Mouse (Mus musculus) limb, embryonic 15.5 days (tissue): Measurements from ENCODE around the gene Myh9. TPM values are rescaled to one million over a fixed set of nuclear protein-coding genes. Genes with fewer than 3 reads are reported as not detected.
"Not testable (repeated sequence)": the region's sequence is repeated elsewhere in the genome, so short reads cannot be mapped to it uniquely, and the experiment has no call there.

Experiments used
- ATAC-seq: fragments of 200-750 bp; cut with Nextera tagmentation; 2 replicates; pipeline ENCODE4 v1.8.0; 2017; ENCODE audit warnings: low read depth, moderate TSS enrichment; ENCODE audit not compliant: insufficient number of reproducible peaks, low FRiP score, low TSS enrichment
- H3K27ac ChIP-seq: fragments of 300-500 bp; sonication (generic); 2 replicates; pipeline ENCODE4 v1.5.1; 2015; ENCODE audit warnings: moderate library complexity, mild to moderate bottlenecking, inconsistent platforms
- H3K27me3 ChIP-seq: fragments of 300-500 bp; sonication (generic); 2 replicates; pipeline ENCODE4 v1.6.1; 2015; ENCODE audit warnings: inconsistent platforms
- H3K36me3 ChIP-seq: fragments of 300-500 bp; sonication (generic); 2 replicates; pipeline ENCODE4 v1.6.1; 2015; ENCODE audit warnings: inconsistent platforms
- H3K4me1 ChIP-seq: fragments of 300-500 bp; sonication (generic); 2 replicates; pipeline ENCODE4 v1.6.1; 2015; ENCODE audit warnings: inconsistent platforms
- H3K4me2 ChIP-seq: fragments of 300-500 bp; sonication (generic); 2 replicates; pipeline ENCODE4 v1.6.1; 2015; ENCODE audit warnings: mild to moderate bottlenecking, inconsistent platforms
- H3K4me3 ChIP-seq: fragments of 300-500 bp; sonication (generic); 2 replicates; pipeline ENCODE4 v1.5.1; 2015; ENCODE audit warnings: mild to moderate bottlenecking, inconsistent platforms
- H3K9ac ChIP-seq: fragments of 300-500 bp; sonication (generic); 2 replicates; pipeline ENCODE4 v1.6.1; 2015; ENCODE audit warnings: inconsistent platforms
- H3K9me3 ChIP-seq: fragments of 300-500 bp; sonication (generic); 2 replicates; pipeline ENCODE4 v1.6.1; 2016; ENCODE audit warnings: inconsistent platforms
- WGBS: fragments of 180-500 bp; shearing (Covaris S2); methylation state at CpG from one replicate; pipeline ENCODE4 v1.1.7; 2015; 5-methylcytosine and 5-hydroxymethylcytosine counted together
- polyA plus RNA-seq: library from polyadenylated mRNA; unstranded; fragments of >200 nt; fragmentation: Nextera tagmentation; extraction: Ambion mirVana; gene quantifications from 2 replicates; pipeline ENCODE4 v1.2.1, GENCODE M21; 2015

Myh9 gene
- polyA plus RNA-seq, 1 experiment from 2014 or later = 44.1 TPM

DNA sequence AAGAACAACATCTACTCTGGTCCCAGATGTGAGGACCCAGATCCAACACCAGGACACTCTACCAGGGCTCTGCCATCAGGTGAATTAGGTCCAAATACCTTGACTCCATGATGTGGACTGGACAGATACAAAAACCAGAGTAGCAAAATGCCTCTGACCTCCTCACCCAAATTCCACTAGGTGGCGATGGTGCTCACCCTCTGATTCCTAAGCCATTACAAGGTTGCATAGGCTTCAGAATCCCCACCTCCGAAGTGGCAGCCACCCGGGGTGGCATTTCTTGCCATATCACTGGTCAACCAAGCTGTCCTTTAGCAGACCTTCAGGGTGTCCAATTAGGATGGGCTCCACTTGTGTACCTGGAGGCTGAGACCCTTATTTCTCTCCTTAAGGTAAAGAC, 114.8 kb downstream of the Myh9 start:
- 9% methylated on average over 3 of the region's 3 CpGs for WGBS
- H3K4me2 ChIP-seq, H3K27ac ChIP-seq, H3K9ac ChIP-seq, H3K36me3 ChIP-seq, ATAC-seq, H3K4me3 ChIP-seq, H3K27me3 ChIP-seq, H3K9me3 ChIP-seq, H3K4me1 ChIP-seq: not testable (repeated sequence)

DNA sequence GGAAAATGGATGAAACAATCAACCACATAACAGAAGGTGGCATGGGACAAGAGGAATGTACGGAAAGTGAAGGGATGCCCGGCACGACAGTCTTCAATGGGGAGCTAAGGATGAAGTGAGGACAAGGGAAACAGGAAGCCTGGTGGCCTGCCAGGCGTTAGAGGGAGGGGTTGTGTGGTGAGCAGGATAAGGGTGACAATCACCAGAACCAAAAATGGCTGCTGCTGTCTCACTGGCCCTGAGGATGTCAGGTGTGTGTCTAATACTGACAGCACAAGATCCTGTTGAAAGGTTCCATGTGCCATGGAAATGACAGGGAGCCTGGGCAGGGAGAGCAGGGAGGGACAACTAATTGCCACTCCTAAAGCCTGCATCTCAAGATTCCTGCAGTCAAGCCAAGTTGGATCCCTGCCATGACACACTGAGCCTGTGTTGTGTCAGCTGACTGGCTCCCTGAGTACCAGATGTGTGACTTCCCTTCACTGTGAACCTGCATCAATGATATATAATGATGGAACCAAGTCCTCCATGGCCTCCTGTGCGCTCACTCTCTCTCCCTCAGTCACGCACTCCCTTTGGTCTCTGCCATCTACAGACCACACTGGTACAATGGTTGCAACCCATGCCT, 116.5 kb downstream of the Myh9 start:
- H3K4me3 ChIP-seq, H3K4me1 ChIP-seq, H3K27me3 ChIP-seq, ATAC-seq, H3K9ac ChIP-seq, H3K4me2 ChIP-seq, H3K9me3 ChIP-seq, H3K27ac ChIP-seq, H3K36me3 ChIP-seq: not testable (repeated sequence)
- WGBS = 62% methylated on average over 5 of the region's 6 CpGs

DNA sequence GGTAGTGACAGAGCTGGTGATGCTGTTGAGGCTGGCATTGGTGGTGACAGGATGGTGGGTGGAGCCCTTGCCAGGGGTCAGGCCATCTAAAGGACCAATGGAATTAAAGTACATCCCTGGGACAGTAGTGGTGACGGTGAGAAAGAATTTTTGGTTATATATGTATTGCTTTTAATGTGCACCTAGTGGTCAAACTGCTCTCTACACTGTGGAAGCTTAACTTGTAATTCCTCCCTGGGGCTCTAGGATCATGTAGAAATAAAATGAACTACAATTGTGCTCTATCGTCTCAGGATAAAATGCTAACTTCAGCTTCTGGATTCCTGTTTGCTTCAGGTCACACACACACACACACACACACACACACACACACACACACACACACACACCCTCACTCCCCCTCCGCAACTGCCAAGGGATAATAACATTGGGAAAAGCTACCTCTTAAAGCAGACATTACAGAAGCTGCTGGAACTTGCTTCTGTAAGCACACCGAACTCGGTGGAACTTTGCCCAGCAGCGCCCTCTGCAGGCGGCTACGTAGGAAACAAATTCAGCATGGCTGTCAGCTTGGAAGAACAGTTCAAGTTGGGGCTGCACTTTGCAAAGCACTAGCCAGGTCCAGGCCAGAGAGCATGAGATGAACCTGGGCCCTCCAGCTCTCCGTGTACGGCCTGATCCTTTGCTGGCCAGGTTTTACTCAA, 117.6 kb downstream of the Myh9 start:
- not testable (repeated sequence) for ATAC-seq, H3K27ac ChIP-seq
- WGBS = 14% methylated on average over 4 of the region's 10 CpGs

DNA sequence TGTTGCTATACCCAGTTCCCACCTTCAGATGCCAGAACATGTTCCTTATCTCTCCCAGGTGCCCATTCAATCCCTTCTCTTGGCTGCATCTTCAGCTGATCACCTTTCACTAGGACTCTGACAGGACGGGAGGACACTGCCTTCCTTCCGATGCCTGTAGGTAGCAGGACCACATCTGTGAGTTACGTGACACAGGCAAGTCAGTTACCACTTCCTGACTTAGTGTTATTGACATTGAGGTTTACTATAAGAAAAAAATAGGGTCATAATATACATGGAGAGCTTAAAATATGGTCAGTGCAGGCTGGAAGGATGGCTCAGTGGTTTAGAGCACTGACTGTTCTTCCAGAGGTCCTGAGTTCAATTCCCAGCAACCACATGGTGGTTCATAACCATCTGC, 120.5 kb downstream of the Myh9 start:
- not testable (repeated sequence) for H3K27ac ChIP-seq, ATAC-seq, H3K4me2 ChIP-seq, H3K4me1 ChIP-seq, H3K27me3 ChIP-seq, H3K9ac ChIP-seq, H3K4me3 ChIP-seq, H3K9me3 ChIP-seq, H3K36me3 ChIP-seq
- WGBS = no CpG with 5 or more reads among the region's 3 CpGs

More for the DNA sequence above, 117.6 kb downstream of the Myh9 start:
- not testable (repeated sequence) for H3K9me3 ChIP-seq, H3K9ac ChIP-seq, H3K36me3 ChIP-seq, H3K4me3 ChIP-seq, H3K27me3 ChIP-seq, H3K4me2 ChIP-seq, H3K4me1 ChIP-seq

DNA sequence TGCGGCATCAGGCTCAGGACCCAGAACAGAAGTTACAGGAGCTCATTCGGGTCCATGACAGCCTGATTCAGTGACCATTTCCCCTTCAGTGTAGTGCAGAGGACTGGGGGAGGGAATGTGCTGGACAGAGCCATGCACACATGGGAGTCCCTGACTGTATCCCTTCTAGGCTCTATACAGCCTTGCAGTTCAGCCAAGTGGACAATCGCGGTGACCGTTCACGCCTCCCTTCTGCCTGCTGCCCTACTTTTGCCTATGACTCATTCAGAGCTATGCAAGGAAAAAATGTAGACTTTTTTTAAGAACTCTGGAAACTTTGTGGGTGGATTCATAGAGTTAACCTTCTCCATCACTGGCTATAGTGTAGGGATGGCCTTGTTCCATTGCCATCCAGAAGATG, 123.7 kb downstream of the Myh9 start:
- H3K4me3 ChIP-seq, H3K27me3 ChIP-seq, H3K36me3 ChIP-seq, H3K4me1 ChIP-seq, H3K4me2 ChIP-seq, H3K9ac ChIP-seq, H3K9me3 ChIP-seq, ATAC-seq, H3K27ac ChIP-seq: not testable (repeated sequence)
- WGBS = 79% methylated on average over 3 of the region's 6 CpGs

Other genes starting within 250 kb of the Myh9 start
- gene Apol10b, start 246.1 kb downstream of the Myh9 start, polyA plus RNA-seq = 0.12 TPM in 2 replicates
- gene Gm36245, start 242.9 kb downstream of the Myh9 start, polyA plus RNA-seq = not detected in 2 replicates
- gene Apol11b, start 198.9 kb downstream of the Myh9 start, polyA plus RNA-seq = 0.19 TPM in 1 of 2 replicates, not detected in the other
- gene Apol7e, start 143.3 kb downstream of the Myh9 start, polyA plus RNA-seq = 0.09 and 0.13 TPM in 2 replicates
- 0.12 and 0.22 TPM in 2 replicates for gene Apol9b, start 113.1 kb downstream of the Myh9 start, polyA plus RNA-seq
- 0.14 and 0.15 TPM in 2 replicates for gene Apol8, start 85.2 kb downstream of the Myh9 start, polyA plus RNA-seq
- 231 and 263 TPM in 2 replicates for gene Txn2, start 86.8 kb upstream of the Myh9 start, polyA plus RNA-seq
- 3.7 and 4.2 TPM in 2 replicates for gene Foxred2, start 114.5 kb upstream of the Myh9 start, polyA plus RNA-seq
- gene Eif3d, start 128.6 kb upstream of the Myh9 start, polyA plus RNA-seq = 181 and 188 TPM in 2 replicates